Mouse (Mus musculus): ENCODE data around the gene Lhpp. TPM values are rescaled to one million over a fixed set of nuclear protein-coding genes. Genes with fewer than 3 reads are reported as not detected.

Gene Lhpp
- polyA plus RNA-seq, 1 experiment from 2014 or later, result 15.1 TPM

GRCm38 (mm10) chr7:132619975-132620918 lies 9.8 kb downstream of the Lhpp start:
- H3K36me3 ChIP-seq (ENCODE audit: control insufficient read depth, insufficient read depth, low read length), result no peaks in the 10 kb centered on the region
- no peaks in the 10 kb centered on the region for H3K27me3 ChIP-seq (ENCODE audit: control insufficient read depth, insufficient read depth, low read length)
- peaks cover 6% of the 10 kb centered on the region for H3K4me1 ChIP-seq (replicated peaks; ENCODE audit: control insufficient read depth, insufficient read depth, low read length)
- WGBS, result 86% methylated on average over 15 of the region's 15 CpGs
- no peak overlapping the region for H3K27ac ChIP-seq (ENCODE audit: low read depth, low read length)
- no peak overlapping the region for H3K4me2 ChIP-seq (ENCODE audit: low read depth, low read length, severe bottlenecking)
- DNase-seq (ENCODE audit: low spot score), result no peak
- H3K9ac ChIP-seq (ENCODE audit: low read length), result no peak overlapping the region
- ATAC-seq (replicated peaks; ENCODE audit: low FRiP score), result no peak
- no peak overlapping the region for H3K4me3 ChIP-seq (ENCODE audit: low read depth, low read length)
- H3K9me3 ChIP-seq (ENCODE audit: control insufficient read depth, low read length), result no peaks in the 10 kb centered on the region

- no peak for DNase-seq (ENCODE audit: low spot score)
- Histone ChIP-seq H3K4me2 (ENCODE audit: low read depth, low read length, severe bottlenecking) (no peak overlapping the region), H3K9ac (ENCODE audit: low read length) (no peak overlapping the region), H3K4me3 (ENCODE audit: low read depth, low read length) (no peak overlapping the region), H3K27ac (ENCODE audit: low read depth, low read length) (no peak overlapping the region), H3K36me3 (ENCODE audit: control insufficient read depth, insufficient read depth, low read length) (no peaks in the 10 kb centered on the region), H3K9me3 (ENCODE audit: control insufficient read depth, low read length) (no peaks in the 10 kb centered on the region), H3K27me3 (ENCODE audit: control insufficient read depth, insufficient read depth, low read length) (no peaks in the 10 kb centered on the region), H3K4me1 (replicated peaks; ENCODE audit: control insufficient read depth, insufficient read depth, low read length) (no peaks in the 10 kb centered on the region)
- 73% methylated on average over 10 of the region's 10 CpGs for WGBS
- ATAC-seq (replicated peaks; ENCODE audit: low FRiP score), result no peak
Observed at GRCm38 (mm10) chr7:132624161-132624560, 13.7 kb downstream of the Lhpp start.

- Histone ChIP-seq H3K4me1 (replicated peaks; ENCODE audit: control insufficient read depth, insufficient read depth, low read length) (no peaks in the 10 kb centered on the region), H3K27me3 (ENCODE audit: control insufficient read depth, insufficient read depth, low read length) (no peaks in the 10 kb centered on the region), H3K27ac (ENCODE audit: low read depth, low read length) (no peak overlapping the region), H3K36me3 (ENCODE audit: control insufficient read depth, insufficient read depth, low read length) (no peaks in the 10 kb centered on the region), H3K4me3 (ENCODE audit: low read depth, low read length) (no peak overlapping the region), H3K4me2 (ENCODE audit: low read depth, low read length, severe bottlenecking) (no peak overlapping the region), H3K9me3 (ENCODE audit: control insufficient read depth, low read length) (no peaks in the 10 kb centered on the region), H3K9ac (ENCODE audit: low read length) (no peak overlapping the region)
- WGBS, result 68% methylated on average over 4 of the region's 4 CpGs
- peak; percentile 24; the same call in 1 of the 2 replicates for ATAC-seq (replicated peaks; ENCODE audit: low FRiP score)
- no peak for DNase-seq (ENCODE audit: low spot score)
Observed at GRCm38 (mm10) chr7:132626174-132626573, 15.7 kb downstream of the Lhpp start.

- 88% methylated on average over 3 of the region's 3 CpGs for WGBS
- no peak overlapping the region for H3K4me3 ChIP-seq (ENCODE audit: low read depth, low read length)
- H3K27ac ChIP-seq (ENCODE audit: low read depth, low read length), result no peak overlapping the region
- DNase-seq (ENCODE audit: low spot score), result no peak
- H3K9ac ChIP-seq (ENCODE audit: low read length), result no peak overlapping the region
- ATAC-seq (replicated peaks; ENCODE audit: low FRiP score), result no peak
- no peaks in the 10 kb centered on the region for H3K36me3 ChIP-seq (ENCODE audit: control insufficient read depth, insufficient read depth, low read length)
- H3K9me3 ChIP-seq (ENCODE audit: control insufficient read depth, low read length), result no peaks in the 10 kb centered on the region
- H3K27me3 ChIP-seq (ENCODE audit: control insufficient read depth, insufficient read depth, low read length), result no peaks in the 10 kb centered on the region
- H3K4me2 ChIP-seq (ENCODE audit: low read depth, low read length, severe bottlenecking), result no peak overlapping the region
- no peaks in the 10 kb centered on the region for H3K4me1 ChIP-seq (replicated peaks; ENCODE audit: control insufficient read depth, insufficient read depth, low read length)
Observed at GRCm38 (mm10) chr7:132627448-132627847, 17.0 kb downstream of the Lhpp start.

GRCm38 (mm10) chr7:132631313-132631712 lies 20.9 kb downstream of the Lhpp start:
- DNase-seq (ENCODE audit: low spot score) (no peak), ATAC-seq (replicated peaks; ENCODE audit: low FRiP score) (no peak)
- Histone ChIP-seq H3K4me2 (ENCODE audit: low read depth, low read length, severe bottlenecking) (no peak overlapping the region), H3K27me3 (ENCODE audit: control insufficient read depth, insufficient read depth, low read length) (no peaks in the 10 kb centered on the region), H3K27ac (ENCODE audit: low read depth, low read length) (no peak overlapping the region), H3K9me3 (ENCODE audit: control insufficient read depth, low read length) (no peaks in the 10 kb centered on the region), H3K4me1 (replicated peaks; ENCODE audit: control insufficient read depth, insufficient read depth, low read length) (no peaks in the 10 kb centered on the region), H3K36me3 (ENCODE audit: control insufficient read depth, insufficient read depth, low read length) (no peaks in the 10 kb centered on the region), H3K9ac (ENCODE audit: low read length) (no peak overlapping the region), H3K4me3 (ENCODE audit: low read depth, low read length) (no peak overlapping the region)
- WGBS, result 83% methylated on average over 11 of the region's 11 CpGs

- H3K4me2 ChIP-seq (ENCODE audit: low read depth, low read length, severe bottlenecking), result no peak overlapping the region
- H3K9ac ChIP-seq (ENCODE audit: low read length), result no peak overlapping the region
- WGBS, result 65% methylated on average over 12 of the region's 12 CpGs
- 0 out of 2 replicates have a peak, but pooled peaks cover 2% of the 10 kb centered on the region for H3K27me3 ChIP-seq (ENCODE audit: control insufficient read depth, insufficient read depth, low read length)
- ATAC-seq (replicated peaks; ENCODE audit: low FRiP score) (no peak), DNase-seq (ENCODE audit: low spot score) (no peak)
- H3K4me3 ChIP-seq (ENCODE audit: low read depth, low read length), result no peak overlapping the region
- no peaks in the 10 kb centered on the region for H3K36me3 ChIP-seq (ENCODE audit: control insufficient read depth, insufficient read depth, low read length)
- no peak overlapping the region for H3K27ac ChIP-seq (ENCODE audit: low read depth, low read length)
- H3K4me1 ChIP-seq (replicated peaks; ENCODE audit: control insufficient read depth, insufficient read depth, low read length), result no peaks in the 10 kb centered on the region
- H3K9me3 ChIP-seq (ENCODE audit: control insufficient read depth, low read length), result no peaks in the 10 kb centered on the region
Observed at GRCm38 (mm10) chr7:132637292-132637691, 26.9 kb downstream of the Lhpp start.

- Histone ChIP-seq H3K36me3 (ENCODE audit: control insufficient read depth, insufficient read depth, low read length) (no peaks in the 10 kb centered on the region), H3K4me3 (ENCODE audit: low read depth, low read length) (no peak overlapping the region), H3K4me2 (ENCODE audit: low read depth, low read length, severe bottlenecking) (no peak overlapping the region), H3K4me1 (replicated peaks; ENCODE audit: control insufficient read depth, insufficient read depth, low read length) (no peaks in the 10 kb centered on the region), H3K9ac (ENCODE audit: low read length) (no peak overlapping the region), H3K27me3 (ENCODE audit: control insufficient read depth, insufficient read depth, low read length) (0 out of 2 replicates have a peak, but pooled peaks cover 2% of the 10 kb centered on the region), H3K27ac (ENCODE audit: low read depth, low read length) (no peak overlapping the region), H3K9me3 (ENCODE audit: control insufficient read depth, low read length) (no peaks in the 10 kb centered on the region)
- ATAC-seq (replicated peaks; ENCODE audit: low FRiP score) (0 out of 2 replicates have a peak, but pooled peaks have one; percentile 51), DNase-seq (ENCODE audit: low spot score) (peak; percentile 65)
- WGBS, result 60% methylated on average over 12 of the region's 12 CpGs
Observed at GRCm38 (mm10) chr7:132638446-132639087, 28.1 kb downstream of the Lhpp start.

GRCm38 (mm10) chr7:132640946-132641345 lies 30.5 kb downstream of the Lhpp start:
- Histone ChIP-seq H3K9ac (ENCODE audit: low read length) (no peak overlapping the region), H3K36me3 (ENCODE audit: control insufficient read depth, insufficient read depth, low read length) (no peaks in the 10 kb centered on the region), H3K4me2 (ENCODE audit: low read depth, low read length, severe bottlenecking) (no peak overlapping the region), H3K4me1 (replicated peaks; ENCODE audit: control insufficient read depth, insufficient read depth, low read length) (no peaks in the 10 kb centered on the region), H3K9me3 (ENCODE audit: control insufficient read depth, low read length) (no peaks in the 10 kb centered on the region), H3K4me3 (ENCODE audit: low read depth, low read length) (no peak overlapping the region), H3K27me3 (ENCODE audit: control insufficient read depth, insufficient read depth, low read length) (0 out of 2 replicates have a peak, but pooled peaks cover 2% of the 10 kb centered on the region), H3K27ac (ENCODE audit: low read depth, low read length) (no peak overlapping the region)
- ATAC-seq (replicated peaks; ENCODE audit: low FRiP score) (no peak), DNase-seq (ENCODE audit: low spot score) (no peak)
- 54% methylated on average over 9 of the region's 9 CpGs for WGBS
